Mouse (Mus musculus): ENCODE data around the gene Pes1.

DNA sequence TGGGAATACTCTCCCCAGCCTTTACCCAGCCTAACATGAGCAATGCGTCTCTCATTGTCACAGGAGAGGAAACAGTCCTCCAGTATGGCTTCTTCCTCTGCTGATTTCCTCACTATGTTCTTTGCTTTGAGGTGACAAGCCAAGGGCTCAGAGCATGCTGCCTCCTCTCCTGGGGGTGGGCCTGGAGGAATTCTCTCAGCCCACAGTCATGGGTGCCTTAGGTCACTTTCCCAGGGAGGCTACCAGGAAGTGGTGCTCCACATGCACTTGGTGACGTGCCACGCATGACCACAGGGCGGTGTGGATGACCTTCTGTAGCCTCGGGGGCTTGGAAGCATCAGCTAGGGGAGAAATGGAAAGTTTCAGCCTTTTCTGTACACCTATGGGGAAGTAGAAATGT lies 31.7 kb downstream of the Pes1 start:
- TF ChIP-seq CTCF (IDR thresholded peaks at IDR 0.05 in 2 of 3, conservative IDR thresholded peaks at IDR 0.05 in 1 of 3; ENCODE audit: control insufficient read depth in 1 of 3, insufficient read depth in 1 of 3, low read depth in 2 of 3, low read length in 3 of 3, poor library complexity in 1 of 3, severe bottlenecking in 1 of 3) (no peak), POLR2A (IDR thresholded peaks at IDR 0.05; ENCODE audit: control insufficient read depth in 1 of 2, insufficient read depth in 1 of 2, low read depth in 1 of 2, low read length in 2 of 2, poor library complexity in 1 of 2) (no peak), EP300 (IDR thresholded peaks at IDR 0.05; ENCODE audit: low read depth in 1 of 2, low read length in 2 of 2) (no peak), USF1 (IDR thresholded peaks at IDR 0.05; ENCODE audit: low read depth, low read length) (no peak)
